In the genomic region with DNA sequence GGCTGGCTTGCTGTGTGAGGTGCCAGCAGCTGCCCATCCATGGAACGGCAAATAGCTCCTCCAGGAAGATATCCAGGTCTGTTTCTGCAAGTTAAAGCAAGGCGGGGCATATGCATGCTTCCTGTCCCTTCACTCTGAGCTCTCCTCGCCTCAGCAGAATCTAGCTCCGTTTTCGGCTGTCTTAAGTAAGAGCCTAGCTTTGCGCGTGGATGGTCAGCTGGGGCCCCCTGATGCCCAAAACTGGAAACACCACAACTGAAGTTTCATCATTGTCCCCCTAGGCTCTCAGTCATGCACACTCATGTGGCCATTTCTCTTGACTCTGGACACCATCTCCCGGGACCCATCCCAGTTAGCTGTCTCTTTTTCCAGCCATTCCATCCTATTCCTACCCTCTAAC, we compare ENCODE assay signal across 8 mouse cellular contexts. TPM values are rescaled to one million over a fixed set of nuclear protein-coding genes. Genes with fewer than 3 reads are reported as not detected.
DNase-seq lines count a peak whose midpoint lies in the region; ATAC-seq lines count a peak whose summit lies in the region.

No protein-coding gene starts in this region.

- no peaks in the 10 kb centered on the region for H3K4me1 ChIP-seq in heart, embryonic 12.5 days (replicated peaks)
- H3K4me1 ChIP-seq in embryonic facial prominence, embryonic 15.5 days = 0 out of 2 replicates have a peak, but pooled peaks cover 3% of the 10 kb centered on the region
- peaks cover 9% of the 10 kb centered on the region; the same call in 1 of the 2 replicates for H3K4me1 ChIP-seq in liver, embryonic 13.5 days (replicated peaks)

- no peaks in the 10 kb centered on the region for H3K9me3 ChIP-seq in heart, embryonic 12.5 days (replicated peaks)
- H3K9me3 ChIP-seq in embryonic facial prominence, embryonic 15.5 days (replicated peaks) = no peaks in the 10 kb centered on the region
- H3K9me3 ChIP-seq in liver, embryonic 13.5 days (replicated peaks) = no peaks in the 10 kb centered on the region

- H3K36me3 ChIP-seq in heart, embryonic 12.5 days = no peaks in the 10 kb centered on the region
- no peaks in the 10 kb centered on the region for H3K36me3 ChIP-seq in embryonic facial prominence, embryonic 15.5 days
- H3K36me3 ChIP-seq in liver, embryonic 13.5 days = peaks cover 11% of the 10 kb centered on the region; the same call in 1 of the 2 replicates

- WGBS in heart, embryonic 12.5 days = 25% methylated on average over 8 of the region's 8 CpGs
- WGBS in embryonic facial prominence, embryonic 15.5 days = 22% methylated on average over 8 of the region's 8 CpGs
- 42% methylated on average over 8 of the region's 8 CpGs for WGBS in liver, embryonic 13.5 days (ENCODE audit: insufficient replicate concordance)

- H3K27me3 ChIP-seq in heart, embryonic 12.5 days (replicated peaks) = no peaks in the 10 kb centered on the region
- H3K27me3 ChIP-seq in embryonic facial prominence, embryonic 15.5 days = no peaks in the 10 kb centered on the region
- no peaks in the 10 kb centered on the region for H3K27me3 ChIP-seq in liver, embryonic 13.5 days

- no peak for DNase-seq in heart, adult 11 months
- DNase-seq in adipocyte (ENCODE audit: low spot score) = peak; percentile 65
- peak; percentile 19 for DNase-seq in kidney, adult 9 months
- peak; percentile 28 for DNase-seq in liver, embryonic 13.5 days
- DNase-seq in retina, postnatal 1 day = peak; percentile 37
- no peak for DNase-seq in natural killer cell, adult 2 months (ENCODE audit: low spot score in 2 of 2)

- H3K4me2 ChIP-seq in heart, embryonic 12.5 days = no peak overlapping the region
- 0 out of 2 replicates have a peak overlapping the region, but pooled peaks have one; percentile 10 for H3K4me2 ChIP-seq in embryonic facial prominence, embryonic 15.5 days (replicated peaks)
- H3K4me2 ChIP-seq in liver, embryonic 13.5 days = no peak overlapping the region

- ATAC-seq in heart, embryonic 12.5 days (ENCODE audit: insufficient number of reproducible peaks, low FRiP score) = 0 out of 2 replicates have a peak, but pooled peaks have one; percentile 60
- peak; percentile 57; the same call in 1 of the 2 replicates for ATAC-seq in embryonic facial prominence, embryonic 15.5 days (ENCODE audit: insufficient number of reproducible peaks, low FRiP score, low TSS enrichment, low read depth)
- peak; percentile 38 for ATAC-seq in liver, embryonic 13.5 days (ENCODE audit: low read depth)

- H3K9ac ChIP-seq in heart, embryonic 12.5 days = no peak overlapping the region
- no peak overlapping the region for H3K9ac ChIP-seq in embryonic facial prominence, embryonic 15.5 days
- no peak overlapping the region for H3K9ac ChIP-seq in liver, embryonic 13.5 days

- no peak overlapping the region for H3K27ac ChIP-seq in heart, embryonic 12.5 days (ENCODE audit: poor library complexity, severe bottlenecking)
- H3K27ac ChIP-seq in embryonic facial prominence, embryonic 15.5 days (replicated peaks) = no peak overlapping the region
- no peak overlapping the region for H3K27ac ChIP-seq in liver, embryonic 13.5 days

- no peak overlapping the region for H3K4me3 ChIP-seq in heart, embryonic 12.5 days
- H3K4me3 ChIP-seq in embryonic facial prominence, embryonic 15.5 days (replicated peaks) = no peak overlapping the region
- H3K4me3 ChIP-seq in liver, embryonic 13.5 days (replicated peaks) = no peak overlapping the region

RNA-seq across cellular contexts. Expression of a gene that starts 34.3 kb away (rescaled TPM):
- polyA plus RNA-seq in heart, embryonic 12.5 days (2016; fragmentation: Nextera tagmentation; extraction: Ambion mirVana) = 29.8 and 30.5 TPM in 2 replicates
- 28.9 and 31.3 TPM in 2 replicates for polyA plus RNA-seq in embryonic facial prominence, embryonic 15.5 days (2015; fragmentation: Nextera tagmentation; extraction: Ambion mirVana)
- 14.5 and 15.3 TPM in 2 replicates for polyA plus RNA-seq in liver, embryonic 13.5 days (2015; fragmentation: Nextera tagmentation; extraction: Ambion mirVana)

Comparison
In these comparisons a context has a peak if more than half of its experiments do, and no peak if none do; other contexts are left out.
1. DNase-seq: peak in adipocyte (single experiment), kidney, adult 9 months (single experiment), liver, embryonic 13.5 days (single experiment) and retina, postnatal 1 day (single experiment); none in heart, adult 11 months (single experiment) and natural killer cell, adult 2 months (0 of 2).
2. Peak in every context shown above with its lines, with median percentiles within 50 percentile points of each other: ATAC-seq.